Mouse (Mus musculus) heart, adult 2 months (tissue): ENCODE results near the gene Tgm1. TPM values are rescaled to one million over a fixed set of nuclear protein-coding genes. Genes with fewer than 3 reads are reported as not detected.

Experiments used
- DNase-seq, 2 experiments: peaks; one replicate each; pipeline ENCODE4 v3.0.0; 2021
- H3K27ac ChIP-seq: fragments of 200-600 bp; 2 replicates; pipeline ENCODE4 v1.8.1; 2022
- H3K27me3 ChIP-seq: fragments of 200-500 bp; 2 replicates; pipeline ENCODE4 v1.6.1; 2012; ENCODE audit warnings: mild to moderate bottlenecking, low read length, inconsistent platforms, mixed read lengths; ENCODE audit not compliant: control insufficient read depth, insufficient read depth
- H3K36me3 ChIP-seq: fragments of 200-500 bp; 2 replicates; pipeline ENCODE4 v1.6.1; 2012; ENCODE audit warnings: low read length, inconsistent platforms; ENCODE audit not compliant: control insufficient read depth, insufficient read depth
- H3K4me1 ChIP-seq: fragments of 200-500 bp; 2 replicates; pipeline ENCODE4 v1.6.1; 2011; ENCODE audit warnings: low read length; ENCODE audit not compliant: control insufficient read depth, insufficient read depth
- H3K4me3 ChIP-seq: fragments of 200-600 bp; 2 replicates; pipeline ENCODE4 v1.8.1; 2022
- H3K79me2 ChIP-seq: fragments of 200-500 bp; replicated peaks from 2 replicates; pipeline ENCODE4 v1.6.1; 2012; ENCODE audit warnings: mild to moderate bottlenecking, inconsistent platforms, low read length, moderate library complexity, mixed read lengths; ENCODE audit not compliant: control insufficient read depth, insufficient read depth
- H3K9ac ChIP-seq: fragments of 200-500 bp; 2 replicates; pipeline ENCODE4 v1.6.1; 2012; ENCODE audit warnings: low read depth, mild to moderate bottlenecking, control low read depth, inconsistent platforms, low read length, mixed read lengths
- CTCF ChIP-seq: fragments of 200-600 bp; IDR thresholded peaks from 2 replicates; pipeline ENCODE4 v1.8.1; 2022; ENCODE audit warnings: antibody characterized with exemption, mild to moderate bottlenecking, moderate library complexity
- EP300 ChIP-seq: fragments of 200-500 bp; IDR thresholded peaks from 2 replicates; pipeline ENCODE4 v1.6.1; 2011; ENCODE audit warnings: low read depth, low read length, control low read depth; ENCODE audit not compliant: insufficient read depth
- POLR2A ChIP-seq: fragments of 200-500 bp; IDR thresholded peaks from 2 replicates; pipeline ENCODE4 v1.6.1; 2011; ENCODE audit warnings: mild to moderate bottlenecking, low read depth, low read length, control low read depth; ENCODE audit not compliant: insufficient read depth
- WGBS: fragments of 180-500 bp; shearing (Covaris S2); methylation state at CpG from one replicate; pipeline ENCODE4 v1.1.7; 2018; 5-methylcytosine and 5-hydroxymethylcytosine counted together
- intact Hi-C: fragments of 180-260 bp; cut with DNase I; formaldehyde crosslinking; loops from one replicate; pipeline ENCODE4 v1.15.1; 2025
- polyA plus RNA-seq: library from polyadenylated mRNA; depleted of rRNA; stranded (reverse); fragments of >200 nt; gene quantifications from 2 replicates; pipeline ENCODE4 v1.2.3, GENCODE M21; 2012
- total RNA-seq, 2 experiments: library from RNA; stranded (reverse); gene quantifications; 2 replicates each; pipeline ENCODE4 v1.2.3; 2021

Tgm1 gene
- total and polyA plus RNA-seq, 3 experiments, result 0.16 to 0.43 (median 0.31) TPM

DNA sequence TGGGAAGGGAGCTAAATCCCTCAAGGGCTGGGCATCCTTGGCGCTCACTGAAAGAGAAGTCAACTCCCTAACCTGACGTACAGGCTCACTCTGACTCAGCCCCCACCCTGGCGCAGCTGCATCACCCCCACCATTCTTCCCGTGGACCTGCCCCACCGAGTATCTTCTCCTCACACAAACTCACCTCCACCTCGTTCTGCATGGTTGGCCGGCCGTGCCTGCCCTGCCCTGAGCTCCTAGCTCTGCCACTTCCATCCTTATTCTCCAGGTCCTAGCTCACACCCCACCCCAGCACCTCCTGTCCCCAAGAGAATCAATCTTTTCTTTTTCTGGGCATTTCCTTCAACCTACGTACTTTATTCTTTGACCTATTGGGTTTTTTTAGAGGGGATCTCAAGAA is 12.6 kb downstream of the Tgm1 start:
- Histone ChIP-seq H3K79me2 (no peaks in the 10 kb centered on the region), H3K4me1 (no peaks in the 10 kb centered on the region), H3K4me3 (no peak overlapping the region), H3K9ac (no peak overlapping the region), H3K36me3 (no peaks in the 10 kb centered on the region), H3K27me3 (no peaks in the 10 kb centered on the region), H3K27ac (no peak overlapping the region)
- DNase-seq, result no peak
- intact Hi-C loops, result no loop called here
- WGBS, result 64% methylated on average over 9 of the region's 9 CpGs
- no peak for TF ChIP-seq CTCF
- no peak for TF ChIP-seq EP300
- no peak for TF ChIP-seq POLR2A

DNA sequence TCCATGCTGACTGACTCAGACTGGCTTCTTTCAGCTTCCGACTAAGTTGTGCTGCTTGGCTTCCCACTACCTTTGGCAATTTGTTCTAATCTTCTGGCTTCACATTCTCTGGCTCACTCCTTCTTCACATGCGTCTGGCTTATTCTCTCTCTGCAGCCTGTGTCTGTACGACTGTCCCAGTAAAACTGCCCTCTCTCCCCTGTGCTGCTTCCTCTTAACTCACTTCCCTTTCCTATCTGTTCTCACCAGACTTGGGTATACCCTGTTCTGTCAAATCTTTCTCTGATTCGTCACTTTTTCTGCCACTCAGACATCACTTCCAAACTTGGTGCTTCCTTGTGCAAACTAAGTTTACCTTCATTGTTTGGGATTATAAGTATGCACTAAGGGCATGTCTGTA is 16.5 kb downstream of the Tgm1 start:
- no peak for DNase-seq
- Histone ChIP-seq H3K27ac (no peak overlapping the region), H3K36me3 (no peaks in the 10 kb centered on the region), H3K4me3 (no peak overlapping the region), H3K9ac (no peak overlapping the region), H3K27me3 (no peaks in the 10 kb centered on the region), H3K79me2 (no peaks in the 10 kb centered on the region), H3K4me1 (no peaks in the 10 kb centered on the region)
- TF ChIP-seq POLR2A (peak; percentile 20; the same call in 1 of the 2 replicates), CTCF (no peak)
- intact Hi-C loops, result no loop called here
- WGBS, result 67% methylated on average over 4 of the region's 4 CpGs

DNA sequence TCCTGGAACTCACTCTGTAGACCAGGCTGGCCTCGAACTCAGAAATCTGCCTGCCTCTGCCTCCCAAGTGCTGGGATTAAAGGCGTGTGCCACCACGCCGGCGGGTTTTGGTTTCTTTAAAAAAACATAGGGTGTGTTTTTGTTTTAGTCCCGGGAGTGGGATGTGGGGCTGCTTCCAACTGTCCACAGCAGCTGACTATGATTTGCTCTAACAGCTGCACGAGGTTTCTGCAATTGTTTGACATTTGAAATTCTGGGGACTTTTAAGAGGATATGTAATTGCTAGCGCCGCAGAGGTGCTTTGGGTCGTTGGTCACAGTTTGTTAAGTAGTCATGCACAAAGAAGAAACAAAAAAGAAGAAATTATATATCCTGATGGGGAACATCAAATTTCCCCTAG is 24.3 kb downstream of the Tgm1 start:
- intact Hi-C loops, result no loop called here
- Histone ChIP-seq H3K27ac (no peak overlapping the region), H3K4me1 (no peaks in the 10 kb centered on the region), H3K36me3 (no peaks in the 10 kb centered on the region), H3K9ac (no peak overlapping the region), H3K79me2 (no peaks in the 10 kb centered on the region), H3K4me3 (no peak overlapping the region), H3K27me3 (no peaks in the 10 kb centered on the region)
- TF ChIP-seq POLR2A (no peak), EP300 (no peak), CTCF (no peak)
- DNase-seq, result no peak
- 65% methylated on average over 10 of the region's 10 CpGs for WGBS

DNA sequence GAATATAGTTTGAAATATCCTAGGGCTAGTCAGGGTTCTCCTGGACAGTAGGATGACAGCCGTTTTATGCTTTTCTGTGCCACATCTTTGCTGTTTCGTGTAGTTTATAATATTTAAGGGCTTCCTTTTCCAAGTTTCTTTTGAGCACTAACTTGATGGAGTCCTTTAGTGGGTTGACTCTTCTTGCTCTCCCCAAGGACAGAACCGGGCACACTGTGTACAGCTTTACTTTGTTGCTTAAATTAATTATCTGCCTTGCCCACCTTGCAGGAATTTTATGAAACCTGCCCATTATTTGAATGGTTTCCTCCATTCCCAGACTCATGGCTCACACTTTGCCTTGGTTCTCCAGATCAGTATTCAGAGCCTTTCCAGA is 31.6 kb downstream of the Tgm1 start:
- DNase-seq, result no peak
- Histone ChIP-seq H3K27ac (peak overlapping the region; percentile 85), H3K4me1 (peaks cover 1% of the 10 kb centered on the region; the same call in 1 of the 2 replicates), H3K36me3 (no peaks in the 10 kb centered on the region; the same call in 1 of the 2 replicates), H3K27me3 (no peaks in the 10 kb centered on the region), H3K79me2 (no peaks in the 10 kb centered on the region), H3K9ac (peak overlapping the region; percentile 50; the same call in 1 of the 2 replicates), H3K4me3 (peak overlapping the region; percentile 90)
- WGBS, result 6% methylated on average over 3 of the region's 3 CpGs
- intact Hi-C loops, result loop anchor here (1.0 to 2.0 kb wide), 2 partner anchors 41 to 62 kb away; partner anchors contain the start of gene Rabggta
- TF ChIP-seq POLR2A (no peak), CTCF (no peak), EP300 (no peak)

DNA sequence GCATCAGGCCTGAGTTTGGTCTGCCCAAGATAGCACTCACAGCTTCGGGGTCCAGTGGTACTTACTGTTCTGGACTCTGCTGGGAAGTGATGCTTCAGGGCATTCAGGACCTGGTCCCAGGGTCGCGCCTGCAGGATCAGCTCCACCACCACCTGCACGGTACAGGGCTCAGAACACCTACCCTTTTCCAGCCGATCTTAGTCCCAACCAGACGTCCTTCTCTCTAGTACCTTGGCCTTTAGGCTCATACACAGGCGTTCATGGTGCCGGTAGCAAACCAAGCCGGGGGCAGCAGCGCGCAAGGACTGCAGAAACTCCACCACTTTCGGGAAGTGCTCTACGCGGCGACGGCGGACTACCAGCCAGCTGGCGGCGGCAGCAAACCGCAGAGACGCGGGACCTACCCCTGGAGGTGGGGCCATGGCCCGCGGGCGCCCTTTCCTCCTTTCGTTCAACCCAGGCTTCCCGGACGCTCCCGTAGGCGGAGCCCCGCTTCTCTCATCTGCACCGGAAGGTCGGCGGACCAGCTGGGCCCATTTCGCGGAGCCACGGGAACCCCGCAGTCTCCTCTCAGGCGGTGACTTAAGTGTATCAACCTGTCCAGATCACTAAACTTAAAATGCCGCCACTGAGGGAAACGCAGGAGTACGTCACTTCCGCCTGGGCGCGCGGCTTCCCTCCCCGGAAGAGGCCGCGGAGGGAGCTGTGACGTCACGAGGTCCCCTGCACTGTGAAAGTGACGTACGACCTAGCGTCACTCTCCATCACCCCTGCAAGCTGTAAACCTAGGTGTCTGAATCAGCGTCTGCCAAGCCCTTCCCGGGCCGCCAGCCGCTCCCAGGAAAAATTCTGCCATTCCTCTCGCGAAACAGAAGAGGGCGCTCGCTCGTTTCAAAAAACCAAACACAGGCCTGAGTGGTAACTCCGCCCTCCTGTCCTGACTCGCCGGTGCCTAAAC is 32.3 kb downstream of the Tgm1 start, which contains the start of gene Tinf2:
TSS of gene Tinf2 (minus strand) at position 661 of the 958 bp plus-strand sequence.
- TF ChIP-seq POLR2A (peak; percentile 51; the same call in 1 of the 2 replicates), EP300 (0 out of 2 replicates have a peak, but pooled peaks have one; percentile 58), CTCF (peak; percentile 90)
- no peaks in the 10 kb centered on the region for H3K27me3 ChIP-seq
- peak within 1 kb of the TSS; percentile 85 for H3K27ac ChIP-seq
- intact Hi-C loops, result loop anchor here (1.0 to 2.0 kb wide), 3 partner anchors 41 to 63 kb away; partner anchors contain the start of genes Gm49378 and Rabggta
- H3K4me3 ChIP-seq, result peak within 1 kb of the TSS; percentile 90
- peak; percentile 92 to 94 for DNase-seq
- peaks cover 1% of the 10 kb centered on the region; the same call in 1 of the 2 replicates for H3K4me1 ChIP-seq
- no peaks in the 10 kb centered on the region; the same call in none of the 2 replicates for H3K36me3 ChIP-seq
- H3K79me2 ChIP-seq, result no peaks in the 10 kb centered on the region
- H3K9ac ChIP-seq, result peak within 1 kb of the TSS; percentile 59
- WGBS, result under 1% methylated on average over 66 of the region's 66 CpGs

DNA sequence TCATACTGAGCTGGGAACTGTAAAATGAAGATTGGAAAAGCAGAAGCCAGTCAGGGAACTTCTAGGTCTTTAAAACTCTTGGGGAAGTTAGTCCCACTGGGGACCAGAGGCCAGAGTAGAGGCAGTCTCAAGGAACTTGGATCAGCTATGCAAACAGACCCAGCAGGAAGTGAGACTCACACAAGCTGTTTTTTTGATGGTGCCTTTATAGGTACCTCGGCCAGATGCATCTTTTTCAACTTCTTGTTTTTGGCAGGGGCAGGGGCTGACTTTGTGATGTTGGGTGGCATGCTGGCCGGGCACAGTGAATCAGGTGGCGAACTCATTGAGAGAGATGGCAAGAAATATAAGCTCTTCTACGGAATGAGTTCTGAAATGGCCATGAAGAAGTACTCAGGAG is 36.1 kb downstream of the Tgm1 start:
- Histone ChIP-seq H3K27ac (no peak overlapping the region), H3K4me3 (no peak overlapping the region), H3K9ac (no peak overlapping the region), H3K4me1 (peaks cover 1% of the 10 kb centered on the region; the same call in 1 of the 2 replicates), H3K27me3 (no peaks in the 10 kb centered on the region), H3K79me2 (no peaks in the 10 kb centered on the region), H3K36me3 (peaks cover 5% of the 10 kb centered on the region)
- intact Hi-C loops, result loop anchor here (10.0 kb wide), 1 partner anchor 207 kb away; the partner anchor contains the start of genes Cbln3 and Khnyn
- no peak for TF ChIP-seq CTCF
- TF ChIP-seq POLR2A, result no peak
- TF ChIP-seq EP300, result no peak
- DNase-seq, result no peak
- 83% methylated on average over 4 of the region's 4 CpGs for WGBS
